Comparison of ENCODE assay signal across 19 mouse cellular contexts in the genomic region with DNA sequence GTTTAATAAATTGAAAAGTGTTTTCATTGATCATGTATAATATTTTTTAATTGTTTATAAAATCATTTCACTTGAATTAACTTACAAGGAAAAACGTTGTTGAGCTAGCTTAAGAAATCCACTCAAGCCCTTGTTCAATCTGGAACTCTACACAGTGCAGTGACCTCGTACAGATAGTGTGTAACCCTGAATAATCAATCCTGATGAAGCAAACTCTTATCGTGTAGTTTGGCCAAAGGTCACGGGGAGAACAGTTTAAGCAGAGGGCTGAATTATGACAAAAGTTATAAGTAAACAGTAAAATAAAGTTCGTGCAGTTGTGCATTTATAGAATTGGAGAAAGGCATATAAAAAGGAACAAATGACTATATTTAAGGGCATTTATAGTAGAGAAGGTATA.
"Had no signal": no experiment of that assay in that cellular context is flagged by ENCODE, and none has a peak within 500 bp of the region (broad histone marks: within the 10 kb centered on the region; RNA-seq: fewer than 3 reads in every experiment).

No protein-coding gene starts in this region.

- H3K36me3 ChIP-seq: limb, embryonic 12.5 days; limb, embryonic 15.5 days; lung, embryonic 15.5 days; midbrain, embryonic 10.5 days; midbrain, embryonic 13.5 days; neural tube, embryonic 13.5 days had no signal

- DNase-seq: kidney, adult 18-20 months; kidney, adult 9 months; kidney, postnatal 14 days; kidney, postnatal 4 days; left cerebral cortex, postnatal 4 days; lung, adult 18-20 months; lung, postnatal 10 days; lung, postnatal 36 days; thymus, adult 18-20 months; thymus, postnatal 36 days had no signal

- H3K27ac ChIP-seq: limb, embryonic 12.5 days; limb, embryonic 15.5 days; lung, embryonic 15.5 days; midbrain, embryonic 10.5 days; midbrain, embryonic 13.5 days; neural tube, embryonic 13.5 days had no signal

- H3K27me3 ChIP-seq: limb, embryonic 12.5 days; limb, embryonic 15.5 days; lung, embryonic 15.5 days; megakaryocyte, embryonic 14.5 days; midbrain, embryonic 13.5 days; neural tube, embryonic 13.5 days had no signal

- H3K9ac ChIP-seq: limb, embryonic 12.5 days; limb, embryonic 15.5 days; lung, embryonic 15.5 days; midbrain, embryonic 13.5 days; neural tube, embryonic 13.5 days had no signal

- H3K9me3 ChIP-seq: limb, embryonic 12.5 days; limb, embryonic 15.5 days; lung, embryonic 15.5 days; megakaryocyte, embryonic 14.5 days; midbrain, embryonic 10.5 days; midbrain, embryonic 13.5 days; neural tube, embryonic 13.5 days had no signal

- ATAC-seq: midbrain, embryonic 13.5 days; midbrain, embryonic 16.5 days had no signal

- H3K4me3 ChIP-seq: limb, embryonic 12.5 days; limb, embryonic 15.5 days; lung, embryonic 15.5 days; megakaryocyte, embryonic 14.5 days; midbrain, embryonic 10.5 days; midbrain, embryonic 13.5 days; myocyte; neural tube, embryonic 13.5 days had no signal

- H3K4me2 ChIP-seq: limb, embryonic 12.5 days; limb, embryonic 15.5 days; lung, embryonic 15.5 days; midbrain, embryonic 13.5 days; neural tube, embryonic 13.5 days had no signal

- H3K4me1 ChIP-seq: limb, embryonic 12.5 days; limb, embryonic 15.5 days; lung, embryonic 15.5 days; megakaryocyte, embryonic 14.5 days; midbrain, embryonic 10.5 days; midbrain, embryonic 13.5 days; neural tube, embryonic 13.5 days had no signal
